Mouse (Mus musculus) bone marrow macrophage, adult 2 months (primary cell): Measurements from ENCODE around the gene Tnf.

Source experiments
- CTCF ChIP-seq: IDR thresholded peaks from 2 replicates; pipeline ENCODE4 v1.5.1; 2012; ENCODE audit warnings: low read depth, mild to moderate bottlenecking, low read length, moderate library complexity
- POLR2A ChIP-seq: IDR thresholded peaks from 2 replicates; pipeline ENCODE4 v1.6.1; 2012; ENCODE audit warnings: mild to moderate bottlenecking, low read depth, low read length, borderline replicate concordance

- TF ChIP-seq POLR2A = no peak
- TF ChIP-seq CTCF = no peak
Observed at GRCm38 (mm10) chr17:35239700-35240099, 37.9 kb upstream of the Tnf start.
